32 mouse cellular contexts compared by ENCODE assay signal in genomic region chr15:97948720-97949119, GRCm38 (mm10). TPM values are rescaled to one million over a fixed set of nuclear protein-coding genes. Genes with fewer than 3 reads are reported as not detected.
A peak's percentile ranks its signal among the peaks of the same experiment; 100 is the strongest.
DNase-seq lines count a peak whose midpoint lies in the region; ATAC-seq lines count a peak whose summit lies in the region.
"Had no signal": no experiment of that assay in that cellular context is flagged by ENCODE, and none has a peak within 500 bp of the region (broad histone marks: within the 10 kb centered on the region; RNA-seq: fewer than 3 reads in every experiment).

No protein-coding gene starts in this region.

- DNase-seq in forebrain, embryonic 10.5 days (ENCODE audit: extremely low spot score, low spot score): no peak
- DNase-seq in midbrain, embryonic 10.5 days (ENCODE audit: low spot score): no peak
- DNase-seq in NIH3T3 (ENCODE audit: low read depth): peak; percentile 41
- peak; percentile 37 for DNase-seq in embryonic facial prominence, embryonic 11.5 days (ENCODE audit: low spot score)
- no peak for DNase-seq in urinary bladder, postnatal 14 days (ENCODE audit: low spot score)
- DNase-seq in spleen, postnatal 4 days (ENCODE audit: low spot score in 2 of 2): no peak
- DNase-seq: adrenal gland, adult 8-10 months; cerebellum, adult 8-10 months; cerebellum, postnatal 25 days; gastrocnemius, postnatal 10 days; heart, postnatal 14 days; kidney, adult 2 months; kidney, postnatal 10 days; layer of hippocampus, postnatal 36 days; lung, embryonic 14.5 days; lung, postnatal 14 days; right cerebral cortex, adult 18-20 months; spleen, adult 18-20 months; thymus, adult 2 months; thymus, postnatal 36 days had no signal

- no peak for ATAC-seq in forebrain, embryonic 15.5 days (replicated peaks)
- ATAC-seq in midbrain, embryonic 13.5 days: no peak
- no peak for ATAC-seq in embryonic facial prominence, embryonic 11.5 days (replicated peaks; ENCODE audit: insufficient number of reproducible peaks, low FRiP score, low TSS enrichment, low read depth)
- ATAC-seq: forebrain, embryonic 16.5 days; hindbrain, postnatal 0 days; intestine, embryonic 15.5 days had no signal

- peaks cover 26% of the 10 kb centered on the region for H3K4me1 ChIP-seq in forebrain, embryonic 10.5 days
- H3K4me1 ChIP-seq in forebrain, embryonic 15.5 days: no peaks in the 10 kb centered on the region
- H3K4me1 ChIP-seq in midbrain, embryonic 10.5 days: peaks cover 21% of the 10 kb centered on the region
- H3K4me1 ChIP-seq in midbrain, embryonic 13.5 days (replicated peaks): peaks cover 9% of the 10 kb centered on the region
- no peaks in the 10 kb centered on the region; the same call in 1 of the 2 replicates for H3K4me1 ChIP-seq in embryonic facial prominence, embryonic 11.5 days (ENCODE audit: control insufficient read depth, insufficient read depth, low read length)
- H3K4me1 ChIP-seq: liver, embryonic 15.5 days had no signal

- peak overlapping the region; percentile 70 for H3K27ac ChIP-seq in forebrain, embryonic 10.5 days
- no peak overlapping the region for H3K27ac ChIP-seq in forebrain, embryonic 15.5 days (replicated peaks)
- peak overlapping the region; percentile 60 for H3K27ac ChIP-seq in midbrain, embryonic 10.5 days (replicated peaks)
- H3K27ac ChIP-seq in midbrain, embryonic 13.5 days: no peak overlapping the region
- H3K27ac ChIP-seq in embryonic facial prominence, embryonic 11.5 days (replicated peaks; ENCODE audit: low read depth, low read length): no peak overlapping the region
- H3K27ac ChIP-seq: embryonic facial prominence, embryonic 13.5 days; hindbrain, postnatal 0 days; intestine, embryonic 15.5 days; liver, embryonic 15.5 days; neural tube, embryonic 15.5 days; stomach, postnatal 0 days had no signal

- H3K27me3 ChIP-seq in forebrain, embryonic 10.5 days (ENCODE audit: poor library complexity, severe bottlenecking): peaks cover 22% of the 10 kb centered on the region
- H3K27me3 ChIP-seq in forebrain, embryonic 15.5 days: no peaks in the 10 kb centered on the region
- H3K27me3 ChIP-seq in midbrain, embryonic 10.5 days (ENCODE audit: low read depth, poor library complexity, severe bottlenecking): peaks cover 25% of the 10 kb centered on the region
- H3K27me3 ChIP-seq in midbrain, embryonic 13.5 days: peaks cover 11% of the 10 kb centered on the region; the same call in 1 of the 2 replicates
- H3K27me3 ChIP-seq in embryonic facial prominence, embryonic 11.5 days (ENCODE audit: control insufficient read depth, insufficient read depth, low read length): no peaks in the 10 kb centered on the region
- H3K27me3 ChIP-seq: embryonic facial prominence, embryonic 13.5 days; intestine, embryonic 15.5 days; neural tube, embryonic 15.5 days had no signal

- no peaks in the 10 kb centered on the region for H3K36me3 ChIP-seq in forebrain, embryonic 10.5 days (replicated peaks)
- no peaks in the 10 kb centered on the region for H3K36me3 ChIP-seq in forebrain, embryonic 15.5 days
- H3K36me3 ChIP-seq in midbrain, embryonic 10.5 days: no peaks in the 10 kb centered on the region
- no peaks in the 10 kb centered on the region for H3K36me3 ChIP-seq in midbrain, embryonic 13.5 days
- H3K36me3 ChIP-seq in embryonic facial prominence, embryonic 11.5 days (replicated peaks; ENCODE audit: control insufficient read depth, insufficient read depth, low read depth, low read length): no peaks in the 10 kb centered on the region
- H3K36me3 ChIP-seq: embryonic facial prominence, embryonic 13.5 days; intestine, embryonic 15.5 days; liver, embryonic 15.5 days; neural tube, embryonic 15.5 days had no signal

- H3K9ac ChIP-seq in forebrain, embryonic 15.5 days (replicated peaks): no peak overlapping the region
- no peak overlapping the region for H3K9ac ChIP-seq in midbrain, embryonic 13.5 days (replicated peaks)
- no peak overlapping the region; the same call in 1 of the 2 replicates for H3K9ac ChIP-seq in embryonic facial prominence, embryonic 11.5 days (replicated peaks; ENCODE audit: low read length)
- H3K9ac ChIP-seq: intestine, embryonic 15.5 days; liver, embryonic 15.5 days; lung, embryonic 14.5 days; neural tube, embryonic 15.5 days had no signal

- 27% methylated on average over 7 of the region's 7 CpGs for WGBS in forebrain, embryonic 10.5 days
- WGBS in forebrain, embryonic 15.5 days: 29% methylated on average over 7 of the region's 7 CpGs
- 36% methylated on average over 7 of the region's 7 CpGs for WGBS in midbrain, embryonic 10.5 days
- 35% methylated on average over 7 of the region's 7 CpGs for WGBS in midbrain, embryonic 13.5 days
- 30% methylated on average over 7 of the region's 7 CpGs for WGBS in embryonic facial prominence, embryonic 11.5 days

- H3K9me3 ChIP-seq in forebrain, embryonic 10.5 days: no peaks in the 10 kb centered on the region
- H3K9me3 ChIP-seq in forebrain, embryonic 15.5 days: no peaks in the 10 kb centered on the region
- H3K9me3 ChIP-seq in midbrain, embryonic 10.5 days (replicated peaks): no peaks in the 10 kb centered on the region
- H3K9me3 ChIP-seq in midbrain, embryonic 13.5 days: no peaks in the 10 kb centered on the region
- no peaks in the 10 kb centered on the region for H3K9me3 ChIP-seq in embryonic facial prominence, embryonic 11.5 days (replicated peaks; ENCODE audit: control insufficient read depth, low read length)
- H3K9me3 ChIP-seq: embryonic facial prominence, embryonic 13.5 days; intestine, embryonic 15.5 days; liver, embryonic 15.5 days; neural tube, embryonic 15.5 days had no signal

- H3K4me3 ChIP-seq in forebrain, embryonic 10.5 days: no peak overlapping the region
- no peak overlapping the region for H3K4me3 ChIP-seq in forebrain, embryonic 15.5 days
- no peak overlapping the region for H3K4me3 ChIP-seq in midbrain, embryonic 10.5 days
- H3K4me3 ChIP-seq in midbrain, embryonic 13.5 days (replicated peaks): no peak overlapping the region
- no peak overlapping the region for H3K4me3 ChIP-seq in embryonic facial prominence, embryonic 11.5 days (ENCODE audit: low read depth, low read length)
- H3K4me3 ChIP-seq: embryonic facial prominence, embryonic 13.5 days; erythroblast, embryonic 14.5 days; intestine, embryonic 15.5 days; liver, embryonic 15.5 days; neural tube, embryonic 15.5 days had no signal

- H3K4me2 ChIP-seq in forebrain, embryonic 15.5 days (replicated peaks): no peak overlapping the region
- no peak overlapping the region for H3K4me2 ChIP-seq in midbrain, embryonic 13.5 days (replicated peaks)
- no peak overlapping the region for H3K4me2 ChIP-seq in embryonic facial prominence, embryonic 11.5 days (ENCODE audit: low read depth, low read length)
- H3K4me2 ChIP-seq: embryonic facial prominence, embryonic 13.5 days; intestine, embryonic 15.5 days; liver, embryonic 15.5 days; lung, embryonic 14.5 days; neural tube, embryonic 15.5 days had no signal

RNA-seq across cellular contexts. Expression of gene Tmem106c, which starts 15.3 kb away (rescaled TPM):
- polyA plus RNA-seq in forebrain, embryonic 10.5 days (2016; fragmentation: Nextera tagmentation; extraction: Ambion mirVana): 39.2 and 43.2 TPM in 2 replicates
- polyA plus RNA-seq in forebrain, embryonic 15.5 days (2015; fragmentation: Nextera tagmentation; extraction: Ambion mirVana): 60.8 and 66.2 TPM in 2 replicates
- polyA plus RNA-seq in midbrain, embryonic 10.5 days (2016; fragmentation: Nextera tagmentation; extraction: Ambion mirVana): 55.6 and 61.1 TPM in 2 replicates
- 59.3 and 59.8 TPM in 2 replicates for polyA plus RNA-seq in midbrain, embryonic 13.5 days (2015; fragmentation: Nextera tagmentation; extraction: Ambion mirVana)
- 39.1 and 40.6 TPM in 2 replicates for polyA plus RNA-seq in embryonic facial prominence, embryonic 11.5 days (2014; fragmentation: Nextera tagmentation; extraction: Ambion mirVana)

RNA-seq across cellular contexts. Expression of gene Vdr, which starts 38.3 kb away (rescaled TPM):
- polyA plus RNA-seq in forebrain, embryonic 10.5 days (2016; fragmentation: Nextera tagmentation; extraction: Ambion mirVana): 0.49 and 0.67 TPM in 2 replicates
- polyA plus RNA-seq in forebrain, embryonic 15.5 days (2015; fragmentation: Nextera tagmentation; extraction: Ambion mirVana): 0.08 and 0.09 TPM in 2 replicates
- polyA plus RNA-seq in midbrain, embryonic 10.5 days (2016; fragmentation: Nextera tagmentation; extraction: Ambion mirVana): 0.72 and 1.0 TPM in 2 replicates
- not detected in 2 replicates for polyA plus RNA-seq in midbrain, embryonic 13.5 days (2015; fragmentation: Nextera tagmentation; extraction: Ambion mirVana)
- polyA plus RNA-seq in embryonic facial prominence, embryonic 11.5 days (2014; fragmentation: Nextera tagmentation; extraction: Ambion mirVana): 0.29 and 0.36 TPM in 2 replicates
- polyA plus RNA-seq: erythroblast, embryonic 14.5 days; forebrain, embryonic 16.5 days had no signal

RNA-seq across cellular contexts. Expression of gene Col2a1, which starts 55.8 kb away (rescaled TPM):
- 183 and 190 TPM in 2 replicates for polyA plus RNA-seq in forebrain, embryonic 10.5 days (2016; fragmentation: Nextera tagmentation; extraction: Ambion mirVana)
- 25.6 and 25.8 TPM in 2 replicates for polyA plus RNA-seq in forebrain, embryonic 15.5 days (2015; fragmentation: Nextera tagmentation; extraction: Ambion mirVana)
- polyA plus RNA-seq in midbrain, embryonic 10.5 days (2016; fragmentation: Nextera tagmentation; extraction: Ambion mirVana): 142 and 151 TPM in 2 replicates
- polyA plus RNA-seq in midbrain, embryonic 13.5 days (2015; fragmentation: Nextera tagmentation; extraction: Ambion mirVana): 39.1 and 57.5 TPM in 2 replicates
- polyA plus RNA-seq in embryonic facial prominence, embryonic 11.5 days (2014; fragmentation: Nextera tagmentation; extraction: Ambion mirVana): 161 and 177 TPM in 2 replicates
- polyA plus RNA-seq: erythroblast, embryonic 14.5 days; kidney, adult 2 months; large intestine, adult 2 months; liver, adult 2 months had no signal

Comparison
In these comparisons a context has a peak if more than half of its experiments do, and no peak if none do; other contexts are left out.
1. H3K27ac ChIP-seq: peak in forebrain, embryonic 10.5 days (single experiment) and midbrain, embryonic 10.5 days (single experiment); none in forebrain, embryonic 15.5 days (single experiment), midbrain, embryonic 13.5 days (single experiment) and embryonic facial prominence, embryonic 11.5 days (single experiment).
2. DNase-seq: peak in NIH3T3 (single experiment) and embryonic facial prominence, embryonic 11.5 days (single experiment); none in forebrain, embryonic 10.5 days (single experiment), midbrain, embryonic 10.5 days (single experiment), urinary bladder, postnatal 14 days (single experiment) and spleen, postnatal 4 days (0 of 2).